Mouse (Mus musculus) forebrain, embryonic 15.5 days (tissue): ENCODE measurements at regions not wholly inside any gene's neighbourhood (a gene's known extent, or its start where the extent isn't known, plus 50 kb on each side); places are given as distances from the start of the nearest gene placed in this dataset.
A peak's percentile ranks its signal among the peaks of the same experiment; 100 is the strongest.

Experiments used
- ATAC-seq: fragments of 200-750 bp; cut with Nextera tagmentation; replicated peaks from 2 replicates; pipeline ENCODE4 v1.8.0; 2017; ENCODE audit warnings: mild to moderate bottlenecking, moderate TSS enrichment, moderate library complexity
- H3K27ac ChIP-seq: fragments of 300-500 bp; sonication (generic); replicated peaks from 2 replicates; pipeline ENCODE4 v1.5.1; 2015; ENCODE audit warnings: mild to moderate bottlenecking, inconsistent platforms
- H3K27me3 ChIP-seq: fragments of 300-500 bp; sonication (generic); 2 replicates; pipeline ENCODE4 v1.6.1; 2015; ENCODE audit warnings: inconsistent platforms
- H3K36me3 ChIP-seq: fragments of 300-500 bp; sonication (generic); 2 replicates; pipeline ENCODE4 v1.6.1; 2015; ENCODE audit warnings: mild to moderate bottlenecking, inconsistent platforms
- H3K4me1 ChIP-seq: fragments of 300-500 bp; sonication (generic); 2 replicates; pipeline ENCODE4 v1.6.1; 2015; ENCODE audit warnings: inconsistent platforms
- H3K4me2 ChIP-seq: fragments of 300-500 bp; sonication (generic); replicated peaks from 2 replicates; pipeline ENCODE4 v1.6.1; 2015; ENCODE audit warnings: mild to moderate bottlenecking, inconsistent platforms
- H3K4me3 ChIP-seq: fragments of 300-500 bp; sonication (generic); 2 replicates; pipeline ENCODE4 v1.5.1; 2015; ENCODE audit warnings: mild to moderate bottlenecking, inconsistent platforms
- H3K9ac ChIP-seq: fragments of 300-500 bp; sonication (generic); replicated peaks from 2 replicates; pipeline ENCODE4 v1.6.1; 2015; ENCODE audit warnings: mild to moderate bottlenecking, inconsistent platforms
- H3K9me3 ChIP-seq: fragments of 300-500 bp; sonication (generic); 2 replicates; pipeline ENCODE4 v1.6.1; 2016; ENCODE audit warnings: inconsistent platforms
- WGBS: fragments of 180-500 bp; shearing (Covaris S2); methylation state at CpG from one replicate; pipeline ENCODE4 v1.1.7; 2015; ENCODE audit warnings: mixed read lengths; 5-methylcytosine and 5-hydroxymethylcytosine counted together

DNA sequence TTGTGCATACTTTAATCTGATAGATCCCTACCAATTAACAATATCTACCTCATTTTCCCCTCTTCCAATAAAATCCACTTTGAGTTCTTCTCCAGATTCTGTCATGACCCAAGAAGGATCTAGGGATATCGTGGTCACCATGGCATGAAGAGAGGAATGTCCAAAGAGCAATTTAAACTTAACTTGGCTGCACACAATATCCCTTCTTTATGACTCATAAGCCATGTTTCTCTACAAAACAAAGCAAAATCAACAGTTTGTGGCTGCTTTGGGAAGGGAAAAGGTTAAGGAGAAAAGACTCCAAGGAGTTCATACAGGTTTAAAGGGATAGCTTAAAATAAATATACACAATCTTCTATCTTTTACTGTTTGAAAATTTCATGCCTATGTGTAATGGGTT lies 571.8 kb upstream of the Zeb2 start:
- 0 out of 2 replicates have a peak, but pooled peaks cover 5% of the 10 kb centered on the region for H3K4me1 ChIP-seq
- WGBS, result 89% methylated on average over 1 of the region's 1 CpGs
- H3K36me3 ChIP-seq, result no peaks in the 10 kb centered on the region
- no peak overlapping the region for H3K27ac ChIP-seq
- no peaks in the 10 kb centered on the region for H3K27me3 ChIP-seq
- no peak overlapping the region for H3K9ac ChIP-seq
- no peaks in the 10 kb centered on the region for H3K9me3 ChIP-seq
- H3K4me2 ChIP-seq, result no peak overlapping the region
- ATAC-seq, result no peak
- H3K4me3 ChIP-seq, result no peak overlapping the region

DNA sequence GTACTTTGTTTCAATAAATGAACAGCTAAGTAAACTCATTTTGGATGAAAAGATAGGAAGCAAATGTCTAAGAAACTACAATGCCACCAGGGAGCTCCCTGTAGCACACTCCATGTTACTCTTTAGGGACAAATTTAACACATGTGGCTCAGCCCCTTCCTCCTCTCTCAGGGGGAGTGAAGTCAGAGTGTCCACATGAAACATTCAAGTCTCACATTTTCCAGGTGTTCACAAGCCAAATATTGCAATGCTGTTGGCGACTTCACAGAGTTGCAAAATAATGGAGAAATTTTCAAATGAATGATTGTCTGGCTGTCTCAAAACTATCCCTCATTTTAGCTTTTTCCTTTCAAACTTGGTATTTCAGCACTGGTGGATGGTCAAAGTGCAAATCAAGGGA lies 564.1 kb upstream of the Zeb2 start:
- Histone ChIP-seq H3K4me3 (no peak overlapping the region), H3K27me3 (no peaks in the 10 kb centered on the region), H3K36me3 (no peaks in the 10 kb centered on the region), H3K9me3 (no peaks in the 10 kb centered on the region), H3K9ac (no peak overlapping the region), H3K27ac (no peak overlapping the region), H3K4me1 (0 out of 2 replicates have a peak, but pooled peaks cover 4% of the 10 kb centered on the region), H3K4me2 (no peak overlapping the region)
- ATAC-seq, result no peak
- WGBS, result 90% methylated on average over 1 of the region's 1 CpGs

DNA sequence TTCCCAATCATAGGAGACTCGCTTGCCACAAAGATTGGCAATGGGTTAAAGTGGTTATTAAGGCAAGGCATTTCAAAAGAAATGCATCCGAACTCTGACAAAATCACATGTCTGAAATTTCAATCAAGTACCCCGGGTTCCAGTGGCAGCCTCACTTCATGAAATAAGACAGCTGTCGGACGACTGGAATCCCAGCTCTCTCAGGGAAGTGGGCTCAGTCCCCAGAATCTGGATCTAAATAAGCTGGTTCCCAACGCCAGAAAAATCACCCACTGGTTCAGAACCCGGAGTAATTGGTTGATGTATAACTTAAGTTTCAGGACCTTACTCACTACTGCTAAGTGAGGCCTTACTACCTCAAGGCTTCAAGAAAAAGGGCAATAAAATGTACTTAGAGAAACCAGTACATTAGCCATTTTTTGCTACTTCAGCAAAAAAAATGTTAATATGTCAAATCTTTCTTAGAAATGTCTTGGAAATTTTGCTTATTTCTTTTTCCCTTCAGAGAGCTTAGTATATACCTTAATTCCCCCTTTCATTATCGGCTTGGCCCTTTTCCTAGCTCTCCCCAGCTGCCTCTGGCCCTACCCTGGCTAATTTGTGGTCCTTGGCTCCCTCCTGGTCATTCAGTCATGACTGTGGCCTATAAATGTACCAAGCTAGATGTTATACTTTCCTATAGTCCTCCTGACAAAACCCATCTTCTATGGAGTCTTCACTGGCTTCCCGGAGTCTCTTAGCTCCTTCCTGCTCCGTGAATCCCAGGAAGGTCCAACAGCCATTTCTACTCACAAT lies 562.1 kb upstream of the Zeb2 start:
- Histone ChIP-seq H3K27me3 (no peaks in the 10 kb centered on the region), H3K4me3 (no peak overlapping the region), H3K36me3 (no peaks in the 10 kb centered on the region), H3K4me1 (0 out of 2 replicates have a peak, but pooled peaks cover 4% of the 10 kb centered on the region), H3K9me3 (no peaks in the 10 kb centered on the region), H3K9ac (no peak overlapping the region), H3K4me2 (no peak overlapping the region), H3K27ac (no peak overlapping the region)
- WGBS, result 59% methylated on average over 10 of the region's 10 CpGs
- ATAC-seq, result no peak

DNA sequence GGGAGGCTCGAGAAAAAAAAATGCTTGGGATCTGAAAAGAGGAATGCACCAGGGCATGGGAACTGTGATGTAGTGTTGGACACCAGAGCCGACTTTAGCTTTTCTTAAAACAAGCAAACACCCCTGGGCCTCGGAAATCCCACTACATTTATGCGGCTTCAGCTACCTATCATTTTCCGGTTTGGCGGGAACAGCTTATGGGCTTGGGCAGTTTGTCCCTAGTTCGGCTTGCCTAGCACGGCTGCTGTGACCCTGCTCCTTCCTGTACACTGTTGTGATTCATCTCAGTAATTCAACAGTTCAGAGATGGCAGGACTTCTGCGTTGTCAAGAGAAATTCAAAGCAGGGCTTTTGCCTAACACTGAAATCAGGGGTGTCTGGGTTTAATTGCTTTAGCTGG lies 561.5 kb upstream of the Zeb2 start:
- Histone ChIP-seq H3K4me1 (0 out of 2 replicates have a peak, but pooled peaks cover 4% of the 10 kb centered on the region), H3K27ac (no peak overlapping the region), H3K9ac (no peak overlapping the region), H3K9me3 (no peaks in the 10 kb centered on the region), H3K4me3 (no peak overlapping the region), H3K36me3 (no peaks in the 10 kb centered on the region), H3K4me2 (no peak overlapping the region), H3K27me3 (no peaks in the 10 kb centered on the region)
- WGBS, result 60% methylated on average over 9 of the region's 9 CpGs
- ATAC-seq, result peak; percentile 48; the same call in 1 of the 2 replicates

DNA sequence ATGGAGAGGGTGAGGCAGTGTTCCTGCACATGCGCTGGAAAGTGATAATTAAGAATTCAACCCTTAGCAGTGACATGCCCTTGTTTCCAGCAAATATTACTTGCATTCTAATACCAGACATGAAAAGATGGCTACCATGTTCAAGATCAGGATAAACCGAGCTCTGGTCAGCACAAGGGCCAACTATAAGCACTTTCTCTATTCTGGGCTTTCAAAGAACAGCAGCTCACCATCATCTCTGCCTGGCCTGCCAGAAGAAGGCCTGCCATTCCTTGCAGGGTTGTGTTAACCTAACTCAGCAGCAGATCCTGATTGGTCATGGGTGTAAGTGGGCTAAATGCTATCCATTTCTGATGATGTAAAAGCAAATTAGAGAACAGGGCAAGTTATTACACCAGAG lies 558.6 kb upstream of the Zeb2 start:
- H3K9ac ChIP-seq, result no peak overlapping the region
- no peak overlapping the region for H3K4me2 ChIP-seq
- no peak for ATAC-seq
- 0 out of 2 replicates have a peak, but pooled peaks cover 4% of the 10 kb centered on the region for H3K4me1 ChIP-seq
- H3K4me3 ChIP-seq, result no peak overlapping the region
- 85% methylated on average over 2 of the region's 2 CpGs for WGBS
- no peaks in the 10 kb centered on the region for H3K27me3 ChIP-seq
- no peaks in the 10 kb centered on the region for H3K36me3 ChIP-seq
- H3K27ac ChIP-seq, result no peak overlapping the region
- H3K9me3 ChIP-seq, result no peaks in the 10 kb centered on the region

DNA sequence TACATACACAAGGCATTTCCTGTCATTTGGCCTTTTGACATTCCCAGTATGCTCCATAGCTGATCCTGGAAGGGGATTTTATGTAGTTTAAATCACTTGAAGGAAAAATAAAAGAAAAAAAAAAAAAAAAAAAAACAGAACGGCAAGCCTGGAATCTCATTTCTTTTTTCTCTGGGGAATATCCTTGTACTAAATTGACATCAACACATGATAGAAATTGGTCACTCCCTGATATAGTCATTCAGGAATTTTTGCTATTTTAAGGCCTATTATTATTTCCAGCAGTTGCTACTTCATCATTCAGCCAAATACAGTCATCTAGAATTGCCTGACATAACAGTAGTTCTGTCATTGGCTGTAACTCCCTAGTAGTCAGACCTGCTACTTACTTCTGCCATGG lies 538.8 kb upstream of the Zeb2 start:
- no peaks in the 10 kb centered on the region for H3K4me1 ChIP-seq
- no peak overlapping the region for H3K4me3 ChIP-seq
- H3K27me3 ChIP-seq, result no peaks in the 10 kb centered on the region
- no peak overlapping the region for H3K4me2 ChIP-seq
- WGBS, result 86% methylated on average over 1 of the region's 1 CpGs
- H3K9me3 ChIP-seq, result no peaks in the 10 kb centered on the region
- no peak for ATAC-seq
- no peak overlapping the region for H3K9ac ChIP-seq
- no peak overlapping the region for H3K27ac ChIP-seq
- H3K36me3 ChIP-seq, result no peaks in the 10 kb centered on the region

DNA sequence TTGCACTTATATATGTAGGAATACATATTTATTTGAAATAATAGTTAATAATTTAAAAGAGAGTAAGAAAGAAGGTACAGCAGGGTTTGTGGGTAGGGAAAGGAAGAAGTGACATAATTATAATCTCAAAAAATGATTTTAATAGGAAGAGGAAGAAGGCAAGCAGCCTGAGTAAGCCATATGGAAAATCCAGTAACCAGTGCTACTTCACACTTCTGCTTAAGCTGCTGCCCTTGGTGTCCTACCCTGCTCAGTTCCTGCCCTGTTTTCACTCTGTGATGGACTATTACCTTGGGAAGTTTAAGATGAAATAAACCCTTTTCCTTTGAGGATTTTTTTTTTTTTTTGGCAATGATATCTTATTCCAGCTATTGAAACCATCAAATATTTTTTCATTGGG lies 537.5 kb upstream of the Zeb2 start:
- no peak overlapping the region for H3K4me3 ChIP-seq
- H3K27ac ChIP-seq, result no peak overlapping the region
- H3K36me3 ChIP-seq, result no peaks in the 10 kb centered on the region
- no peaks in the 10 kb centered on the region for H3K9me3 ChIP-seq
- no peak overlapping the region for H3K4me2 ChIP-seq
- H3K9ac ChIP-seq, result no peak overlapping the region
- no peak for ATAC-seq
- no peaks in the 10 kb centered on the region for H3K27me3 ChIP-seq
- no peaks in the 10 kb centered on the region for H3K4me1 ChIP-seq

DNA sequence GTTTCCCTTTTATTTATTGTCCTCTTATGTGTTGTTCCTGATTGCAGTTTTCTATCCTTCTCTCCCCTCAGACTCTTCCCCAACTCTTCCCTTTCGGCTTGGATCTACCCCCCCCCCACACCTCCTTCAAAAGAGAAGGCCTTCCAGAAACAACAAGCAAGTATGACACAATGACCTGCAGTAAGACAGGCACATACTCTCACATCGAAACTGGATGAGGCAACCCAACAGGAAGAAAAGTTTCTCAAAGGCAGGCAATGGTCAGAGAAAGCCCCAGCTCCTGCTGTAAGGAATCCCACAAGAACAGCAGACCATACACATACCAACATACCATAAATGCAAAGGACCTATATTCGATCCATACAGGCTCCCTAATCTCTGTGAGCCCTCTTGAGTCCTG lies 535.8 kb upstream of the Zeb2 start:
- Histone ChIP-seq H3K36me3 (no peaks in the 10 kb centered on the region), H3K4me2 (no peak overlapping the region), H3K9ac (no peak overlapping the region), H3K27ac (no peak overlapping the region), H3K9me3 (no peaks in the 10 kb centered on the region), H3K4me1 (no peaks in the 10 kb centered on the region), H3K4me3 (no peak overlapping the region), H3K27me3 (no peaks in the 10 kb centered on the region)
- ATAC-seq, result no peak
- 81% methylated on average over 3 of the region's 3 CpGs for WGBS

DNA sequence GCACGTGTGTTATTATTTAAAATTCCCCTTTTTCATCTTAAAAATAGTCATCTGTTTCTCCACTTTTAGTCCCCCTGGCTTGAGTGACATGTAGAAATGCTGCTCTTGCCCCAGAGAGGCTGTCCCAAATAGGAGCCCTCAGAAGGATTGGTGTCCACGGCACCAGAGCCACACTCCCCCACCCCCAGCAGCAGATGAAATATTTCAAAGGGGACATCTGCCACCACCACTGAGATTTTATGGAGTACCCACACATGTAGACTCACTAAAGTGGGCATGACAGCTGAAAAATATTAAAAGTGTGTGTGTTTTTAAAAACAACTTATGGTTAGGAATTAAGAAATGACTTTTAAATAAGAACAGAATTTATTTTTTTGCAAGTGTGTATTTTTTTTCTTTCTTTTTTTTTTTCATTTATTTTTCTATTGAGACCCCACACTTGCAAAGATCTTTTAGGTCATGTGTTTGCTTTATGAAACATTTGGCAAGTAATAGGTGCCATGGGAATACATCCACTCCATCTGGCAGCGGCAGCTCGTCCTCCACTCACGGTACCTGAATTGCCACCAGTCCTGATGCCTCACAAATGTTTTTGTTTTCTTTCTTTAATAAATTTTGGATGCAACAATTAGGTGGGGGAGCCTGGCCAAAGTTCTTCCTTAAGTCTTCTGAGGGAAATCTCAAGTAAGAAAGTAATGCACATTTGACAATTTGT lies 533.2 kb upstream of the Zeb2 start:
- Histone ChIP-seq H3K4me3 (no peak overlapping the region), H3K27ac (no peak overlapping the region)
- 61% methylated on average over 5 of the region's 5 CpGs for WGBS

DNA sequence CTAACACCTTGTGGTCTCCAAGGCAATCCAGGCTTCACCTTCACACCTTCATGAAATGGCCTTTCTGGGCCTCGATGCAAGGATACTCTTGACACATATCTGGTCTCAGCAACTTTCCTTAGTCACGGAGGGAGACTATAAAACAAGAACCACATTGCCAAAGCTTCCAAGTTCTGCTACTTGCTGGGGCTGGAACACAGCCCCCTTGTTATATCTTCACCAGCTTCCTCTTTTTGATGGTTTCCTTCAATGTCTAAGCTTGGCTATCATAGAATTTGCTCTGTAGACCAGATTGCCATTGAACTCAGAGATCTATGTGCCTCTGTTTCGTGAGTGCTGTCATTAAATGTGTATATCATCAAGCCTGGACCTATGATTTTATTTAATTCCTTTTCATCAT lies 530.7 kb upstream of the Zeb2 start:
- no peak overlapping the region for H3K27ac ChIP-seq
- WGBS, result 92% methylated on average over 3 of the region's 3 CpGs

More for the DNA sequence above, 533.2 kb upstream of the Zeb2 start:
- Histone ChIP-seq H3K4me2 (no peak overlapping the region), H3K4me1 (no peaks in the 10 kb centered on the region), H3K27me3 (no peaks in the 10 kb centered on the region), H3K9ac (no peak overlapping the region), H3K9me3 (no peaks in the 10 kb centered on the region), H3K36me3 (no peaks in the 10 kb centered on the region)
- ATAC-seq, result no peak; the same call in 1 of the 2 replicates

DNA sequence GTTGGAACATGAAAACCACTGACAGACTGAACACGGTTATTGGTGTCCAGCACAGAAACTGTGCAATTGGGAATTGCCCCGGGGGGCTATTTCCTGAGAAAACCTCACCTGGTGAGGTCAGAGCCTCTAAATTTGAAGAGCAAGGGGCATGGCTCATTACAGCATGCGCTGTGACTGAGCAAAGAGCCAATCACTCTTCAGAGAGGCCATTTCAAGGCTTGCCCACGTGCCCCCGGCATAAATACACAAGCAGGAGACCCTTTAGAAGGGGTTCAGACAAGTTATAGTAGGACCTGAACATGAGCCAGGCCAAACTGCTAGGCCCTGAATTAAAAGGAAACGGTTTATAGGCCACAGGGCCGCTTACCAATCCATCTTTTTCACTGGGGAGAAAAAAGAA lies 512.9 kb upstream of the Zeb2 start:
- Histone ChIP-seq H3K27me3 (no peaks in the 10 kb centered on the region), H3K4me1 (no peaks in the 10 kb centered on the region), H3K4me3 (no peak overlapping the region), H3K36me3 (no peaks in the 10 kb centered on the region), H3K27ac (no peak overlapping the region), H3K9ac (no peak overlapping the region), H3K9me3 (no peaks in the 10 kb centered on the region), H3K4me2 (no peak overlapping the region)
- 66% methylated on average over 7 of the region's 7 CpGs for WGBS
- ATAC-seq, result no peak

More for the DNA sequence above, 530.7 kb upstream of the Zeb2 start:
- no peak for ATAC-seq
- Histone ChIP-seq H3K4me2 (no peak overlapping the region), H3K27me3 (no peaks in the 10 kb centered on the region), H3K4me1 (no peaks in the 10 kb centered on the region), H3K9ac (no peak overlapping the region), H3K9me3 (no peaks in the 10 kb centered on the region), H3K4me3 (no peak overlapping the region), H3K36me3 (no peaks in the 10 kb centered on the region)

DNA sequence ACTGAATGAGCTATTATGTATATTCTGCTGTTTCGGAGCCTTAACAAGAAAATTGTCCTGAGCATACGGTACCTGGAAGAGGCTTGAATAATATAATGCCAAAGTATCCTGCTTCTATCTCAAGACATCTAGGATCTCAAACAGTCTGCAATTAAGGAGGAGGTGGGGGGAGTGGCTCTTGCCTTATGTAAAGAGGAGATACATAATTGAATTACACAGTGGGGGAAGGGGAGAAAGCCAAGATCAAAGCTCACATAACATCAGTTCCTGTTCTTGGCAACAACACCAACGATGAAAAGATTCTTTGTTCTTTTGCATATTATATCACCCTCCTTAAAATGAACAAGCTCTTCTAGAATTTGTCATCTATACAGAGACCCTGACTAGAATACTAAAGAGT lies 512.4 kb upstream of the Zeb2 start:
- Histone ChIP-seq H3K4me1 (no peaks in the 10 kb centered on the region), H3K36me3 (no peaks in the 10 kb centered on the region), H3K4me3 (no peak overlapping the region), H3K9me3 (no peaks in the 10 kb centered on the region), H3K27me3 (no peaks in the 10 kb centered on the region), H3K4me2 (no peak overlapping the region), H3K27ac (no peak overlapping the region), H3K9ac (no peak overlapping the region)
- no peak for ATAC-seq
- WGBS, result 40% methylated on average over 3 of the region's 3 CpGs
